Mouse (Mus musculus): ENCODE data around the gene Vmn2r52. TPM values are rescaled to one million over a fixed set of nuclear protein-coding genes. Genes with fewer than 3 reads are reported as not detected.
"Not testable (repeated sequence)": the region's sequence is repeated elsewhere in the genome, so short reads cannot be mapped to it uniquely, and the experiment has no call there.

Vmn2r52 gene
- not detected for total RNA-seq (2021)

DNA sequence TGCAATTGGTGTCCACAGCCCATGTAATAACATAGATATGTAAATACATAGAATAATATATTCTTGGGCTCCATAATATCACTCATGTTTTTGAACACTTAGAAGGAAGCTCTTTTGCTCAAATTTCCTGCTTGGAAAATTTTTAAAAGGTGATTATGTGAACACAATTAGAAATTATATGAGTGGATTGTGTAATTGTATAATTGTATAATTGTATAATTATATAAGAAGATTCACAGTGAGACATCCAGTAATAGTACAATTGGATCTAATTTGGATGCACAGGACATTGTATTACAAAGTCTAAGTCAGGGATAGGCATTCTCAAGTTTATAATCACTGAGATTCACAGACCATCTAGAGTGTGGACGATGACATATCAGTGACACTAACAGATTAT lies at the start of gene Vmn2r52:
Gene Vmn2r52 (minus strand): TSS at position 101 of the 400 bp plus-strand sequence.
- no peak for DNase-seq
- intact Hi-C loops (cut with DNase I): no loop called here

GRCm38 (mm10) chr7:10105641-10106040 lies 70.7 kb downstream of the Vmn2r52 start, which contains the start of gene Vmn2r51:
Vmn2r51 (minus strand) TSS chr7:10105741.
- DNase-seq; intact Hi-C loops (cut with DNase I): not testable (repeated sequence)

Other genes starting within 250 kb of the Vmn2r52 start
- not detected for gene Vmn2r48, start 223.0 kb downstream of the Vmn2r52 start, total RNA-seq (2021)
- gene Vmn2r49, start 184.3 kb downstream of the Vmn2r52 start, total RNA-seq (2021): not detected
- not detected for gene Vmn2r50, start 123.3 kb downstream of the Vmn2r52 start, total RNA-seq (2021)
- not detected for gene Vmn2r51, start 70.8 kb downstream of the Vmn2r52 start, total RNA-seq (2021)
- not detected for gene Vmn1r66, start 101.4 kb upstream of the Vmn2r52 start, total RNA-seq (2021)

All from left cerebral cortex, postnatal 4 days (tissue).